Mouse (Mus musculus) kidney, adult 8-10 months (tissue): ENCODE data around the gene Dld.

ENCODE experiments used
- DNase-seq, 2 experiments: peaks; one replicate each; pipeline ENCODE4 v3.0.0; 2022

The Dld gene

GRCm38 (mm10) chr12:31350944-31351928 is at the start of gene Dld:
Dld (minus strand) TSS chr12:31351453.
- DNase-seq = peak; percentile 96 to 97

- no peak for DNase-seq
Measured at GRCm38 (mm10) chr12:31400821-31401220, 49.6 kb upstream of the Dld start.

GRCm38 (mm10) chr12:31397709-31398108 is 46.5 kb upstream of the Dld start:
- DNase-seq = no peak

- no peak for DNase-seq
Measured at GRCm38 (mm10) chr12:31395895-31396294, 44.6 kb upstream of the Dld start.

- DNase-seq = no peak
Measured at GRCm38 (mm10) chr12:31391696-31392095, 40.4 kb upstream of the Dld start.

- no peak for DNase-seq
Measured at GRCm38 (mm10) chr12:31390571-31390970, 39.3 kb upstream of the Dld start, which contains the start of gene Slc26a3. Slc26a3 (plus strand) TSS chr12:31390871.

- DNase-seq = no peak
Measured at GRCm38 (mm10) chr12:31387303-31387702, 36.0 kb upstream of the Dld start.

GRCm38 (mm10) chr12:31382451-31382850 is 31.2 kb upstream of the Dld start:
- DNase-seq = no peak

GRCm38 (mm10) chr12:31380878-31381277 is 29.6 kb upstream of the Dld start:
- no peak for DNase-seq

- no peak for DNase-seq
Measured at GRCm38 (mm10) chr12:31377241-31377640, 26.0 kb upstream of the Dld start.

GRCm38 (mm10) chr12:31376326-31376950 is 25.2 kb upstream of the Dld start:
- no peak for DNase-seq

GRCm38 (mm10) chr12:31375283-31375615 is 24.0 kb upstream of the Dld start:
- DNase-seq = no peak

GRCm38 (mm10) chr12:31374603-31375282 is 23.5 kb upstream of the Dld start:
- peak; percentile 72 to 78 for DNase-seq

- DNase-seq = no peak
Measured at GRCm38 (mm10) chr12:31369656-31370055, 18.4 kb upstream of the Dld start.

- DNase-seq = no peak
Measured at GRCm38 (mm10) chr12:31369118-31369517, 17.9 kb upstream of the Dld start.

- no peak for DNase-seq
Measured at GRCm38 (mm10) chr12:31367721-31368120, 16.5 kb upstream of the Dld start.

GRCm38 (mm10) chr12:31366428-31366827 is 15.2 kb upstream of the Dld start:
- no peak for DNase-seq

- DNase-seq = no peak
Measured at GRCm38 (mm10) chr12:31350191-31350943, 886 bp downstream of the Dld start.

GRCm38 (mm10) chr12:31333261-31333660 is 18.0 kb downstream of the Dld start:
- DNase-seq = no peak

GRCm38 (mm10) chr12:31327139-31327538 is 24.1 kb downstream of the Dld start:
- no peak for DNase-seq

- DNase-seq = peak; percentile 27 to 29
Measured at GRCm38 (mm10) chr12:31323136-31323695, 28.0 kb downstream of the Dld start.

- DNase-seq = no peak
Measured at GRCm38 (mm10) chr12:31321532-31321931, 29.7 kb downstream of the Dld start.
